Mouse (Mus musculus) thymus, adult 2 months (tissue): ENCODE results near the gene Polr1a.

Source experiments
- CTCF ChIP-seq: fragments of 200-500 bp; IDR thresholded peaks from 2 replicates; pipeline ENCODE4 v1.5.1; 2012; ENCODE audit warnings: mild to moderate bottlenecking, control low read depth, low read length, moderate library complexity, borderline replicate concordance; ENCODE audit not compliant: control insufficient read depth, poor library complexity, insufficient read depth; ENCODE audit errors: extremely low read depth
- POLR2A ChIP-seq: fragments of 200-500 bp; IDR thresholded peaks from 2 replicates; pipeline ENCODE4 v1.6.1; 2012; ENCODE audit warnings: mild to moderate bottlenecking, low read length, control low read depth, moderate library complexity; ENCODE audit not compliant: control insufficient read depth, poor library complexity, insufficient read depth; ENCODE audit errors: extremely low read depth

GRCm38 (mm10) chr6:71997215-71997614, 88.4 kb downstream of the Polr1a start:
- TF ChIP-seq CTCF = no peak
- no peak for TF ChIP-seq POLR2A
